Mouse (Mus musculus): ENCODE results near the gene Bckdha.

DNA sequence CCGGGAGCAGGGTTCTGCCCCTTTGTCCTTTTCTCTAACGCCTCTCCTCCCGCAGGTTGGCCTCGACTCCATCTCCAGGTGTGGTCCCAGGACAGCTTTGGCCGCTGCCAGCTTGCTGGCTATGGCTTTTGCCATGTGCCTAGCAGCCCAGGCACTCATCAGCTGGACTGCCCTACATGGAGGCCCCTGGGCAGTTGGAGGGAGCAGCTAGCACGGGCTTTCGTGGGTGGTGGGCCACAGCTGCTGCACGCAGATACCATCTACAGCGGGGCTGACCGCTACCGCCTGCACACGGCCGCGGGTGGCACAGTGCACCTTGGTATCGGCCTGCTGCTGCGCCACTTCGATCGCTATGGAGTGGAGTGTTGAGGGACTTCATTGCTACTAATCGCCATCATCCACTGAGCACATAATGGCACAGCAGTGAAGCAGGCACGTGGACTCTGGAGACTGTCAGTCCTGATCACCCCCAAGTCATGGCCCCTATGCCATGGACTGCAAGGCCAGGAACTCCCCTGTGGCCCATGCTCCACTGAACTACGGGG, 27.2 kb upstream of the Bckdha start:
- TF ChIP-seq TAL1 (IDR thresholded peaks at IDR 0.05; ENCODE audit: low read length) (no peak), GATA1 (IDR thresholded peaks at IDR 0.05; ENCODE audit: low read length) (no peak)

Measured in erythroblast, embryonic 14.5 days (primary cell).